Mouse (Mus musculus): ENCODE results near the gene Ccndbp1.
"Not testable (repeated sequence)": the region's sequence is repeated elsewhere in the genome, so short reads cannot be mapped to it uniquely, and the experiment has no call there.

The Ccndbp1 gene

DNA sequence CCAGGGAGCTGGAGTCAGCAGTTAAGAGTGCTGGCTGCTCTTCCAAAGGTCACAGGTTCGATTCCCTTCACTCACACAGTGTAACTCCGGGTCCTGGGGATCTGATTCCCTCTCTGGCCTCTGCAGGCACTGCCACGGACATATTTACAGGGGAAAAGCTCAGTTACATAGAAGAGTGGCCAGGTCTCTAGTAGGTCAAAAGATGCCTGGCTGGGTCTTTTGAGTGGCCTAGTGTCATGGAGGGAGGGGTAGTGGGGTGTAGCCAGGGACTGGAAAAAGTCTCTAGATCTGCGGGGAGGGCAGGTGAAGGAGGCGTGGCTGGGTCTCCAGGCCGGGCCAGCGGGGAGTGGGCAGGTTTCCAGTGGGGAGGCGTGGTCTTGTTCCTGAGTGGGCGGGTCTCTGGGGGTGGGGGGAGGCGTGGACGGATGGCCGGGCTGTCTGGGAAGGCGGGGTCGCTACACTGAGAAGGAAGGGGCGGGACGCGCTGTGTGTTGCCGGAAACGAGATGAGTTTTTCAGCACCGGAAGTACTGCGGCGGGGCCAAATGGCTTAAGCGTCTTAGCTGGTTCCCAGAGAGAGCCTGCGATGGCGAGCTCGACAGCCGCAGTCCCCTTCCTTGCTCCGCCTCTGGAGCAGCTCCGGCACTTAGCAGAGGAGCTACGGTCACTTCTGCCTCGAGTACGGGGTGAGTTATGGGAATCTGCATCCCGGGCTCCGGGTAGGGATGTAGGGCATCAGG lies at the start of gene Ccndbp1:
Gene Ccndbp1, plus strand, starts transcription at position 479 of the 739 bp plus-strand sequence.
- DNase-seq = peak; percentile 89

DNA sequence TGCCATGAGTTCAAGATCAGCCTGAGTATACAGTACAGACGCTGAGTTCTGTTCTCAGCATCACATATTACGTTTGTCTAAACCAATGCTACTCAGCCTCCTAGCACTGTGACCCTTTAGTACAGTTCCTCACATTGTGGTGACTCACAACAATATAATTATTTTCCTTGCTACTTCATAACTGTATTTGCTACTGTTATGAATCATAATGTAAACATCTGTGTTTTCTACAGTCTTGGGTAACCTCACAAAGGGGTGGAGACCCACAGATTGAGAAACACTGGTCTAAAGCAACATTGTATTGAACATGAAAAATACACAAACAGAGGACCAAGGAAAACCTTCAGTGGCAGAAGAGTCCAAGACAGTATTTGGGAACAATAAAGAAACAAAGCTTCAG lies 48.8 kb upstream of the Ccndbp1 start:
- DNase-seq = no peak

DNA sequence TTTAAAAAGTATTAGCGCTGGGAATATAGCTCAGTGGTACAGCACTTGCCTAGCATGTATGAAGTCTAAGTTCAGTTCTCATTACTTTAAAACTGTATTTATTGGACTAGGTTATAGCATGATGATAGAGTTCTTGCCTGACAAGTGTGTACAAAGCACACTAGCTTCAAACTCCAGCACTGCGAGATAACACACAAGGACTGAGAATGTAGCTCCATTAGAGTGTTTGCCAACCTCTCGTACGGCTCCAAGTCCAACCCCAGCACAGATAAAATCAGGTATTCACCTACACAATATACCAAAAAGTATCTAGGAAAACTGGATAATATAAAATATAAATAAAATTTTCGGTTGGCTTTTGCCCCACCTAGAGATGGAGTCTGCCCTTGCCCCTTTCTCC lies 48.4 kb upstream of the Ccndbp1 start:
- no peak for DNase-seq

DNA sequence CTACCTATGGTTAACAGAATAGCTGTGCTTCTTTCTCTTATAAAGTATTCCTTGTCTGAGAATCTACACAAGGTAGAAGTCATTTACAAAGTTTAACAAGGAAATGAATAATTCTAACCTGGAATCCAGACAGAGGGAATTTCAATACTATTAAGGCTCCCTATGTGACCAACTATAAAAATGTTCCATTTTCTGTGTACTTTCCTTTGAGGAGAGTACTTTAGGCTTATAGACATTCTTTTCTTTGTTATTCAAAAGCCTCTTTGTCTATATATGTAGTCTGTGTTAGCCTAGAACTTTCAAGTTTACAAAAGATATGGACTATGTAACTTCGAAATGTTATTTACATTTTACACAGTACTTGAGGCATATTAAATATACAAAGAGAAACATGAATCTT lies 47.9 kb upstream of the Ccndbp1 start:
- no peak for DNase-seq

DNA sequence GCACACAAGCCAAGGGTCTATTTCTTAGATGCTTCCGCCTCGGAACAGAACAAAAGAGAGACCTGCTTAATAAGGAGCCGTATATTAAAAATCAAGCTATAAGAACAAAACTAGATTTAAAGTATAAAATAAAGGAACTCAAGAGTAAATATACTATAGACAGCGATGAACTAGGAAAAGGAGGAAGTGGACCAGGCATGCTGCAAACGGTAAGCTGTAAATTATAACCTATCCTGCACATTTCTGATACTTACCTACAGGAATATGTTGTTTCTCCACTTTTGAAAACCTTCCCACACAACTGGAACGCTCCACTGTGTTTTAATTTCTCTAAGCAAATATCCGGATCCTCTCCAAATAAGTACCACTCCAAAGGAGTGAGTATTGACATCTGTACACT lies 45.1 kb upstream of the Ccndbp1 start:
- DNase-seq = no peak

DNA sequence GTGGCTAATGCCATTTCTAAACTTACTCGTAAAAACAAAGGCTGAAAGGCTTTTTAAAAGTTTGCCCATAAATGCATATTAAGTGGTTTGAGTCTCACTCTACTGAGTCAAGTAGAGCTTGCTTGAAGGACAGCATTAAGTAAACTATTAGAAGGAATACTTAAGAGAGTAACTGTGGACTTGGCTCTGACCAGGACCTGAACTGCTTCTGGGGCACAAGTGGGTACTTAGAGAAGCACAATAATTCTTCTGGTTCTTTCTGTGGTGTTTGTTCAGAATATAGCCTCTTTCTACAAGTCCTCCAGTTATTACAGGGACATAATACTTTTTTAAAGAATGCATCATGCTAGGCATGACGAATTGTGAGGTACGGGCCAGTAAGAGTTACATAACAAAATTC lies 42.7 kb upstream of the Ccndbp1 start:
- no peak for DNase-seq

DNA sequence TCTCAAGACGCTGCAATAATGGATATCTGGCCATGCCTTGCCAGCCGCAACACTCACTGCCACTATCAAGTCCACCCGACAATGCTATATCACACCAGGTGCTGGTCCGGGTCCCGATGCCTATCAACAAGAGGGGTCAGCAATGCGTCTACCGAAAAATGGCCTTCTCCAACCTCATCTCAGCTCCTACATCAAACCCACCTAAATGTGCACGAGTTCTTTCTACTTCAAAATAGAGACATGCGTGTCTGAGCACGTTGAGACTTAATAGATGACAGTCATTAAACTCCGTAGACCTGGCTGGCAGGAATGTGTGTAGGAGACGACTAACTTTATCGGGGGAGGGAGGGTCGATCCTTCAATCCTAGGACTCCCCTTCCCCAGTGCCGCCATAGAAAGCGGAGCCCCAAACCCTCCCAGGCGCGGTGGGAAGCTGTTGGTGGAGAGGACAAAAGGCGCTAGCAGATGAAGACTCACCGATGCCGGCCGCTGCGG lies 38.1 kb upstream of the Ccndbp1 start:
- no peak for DNase-seq

DNA sequence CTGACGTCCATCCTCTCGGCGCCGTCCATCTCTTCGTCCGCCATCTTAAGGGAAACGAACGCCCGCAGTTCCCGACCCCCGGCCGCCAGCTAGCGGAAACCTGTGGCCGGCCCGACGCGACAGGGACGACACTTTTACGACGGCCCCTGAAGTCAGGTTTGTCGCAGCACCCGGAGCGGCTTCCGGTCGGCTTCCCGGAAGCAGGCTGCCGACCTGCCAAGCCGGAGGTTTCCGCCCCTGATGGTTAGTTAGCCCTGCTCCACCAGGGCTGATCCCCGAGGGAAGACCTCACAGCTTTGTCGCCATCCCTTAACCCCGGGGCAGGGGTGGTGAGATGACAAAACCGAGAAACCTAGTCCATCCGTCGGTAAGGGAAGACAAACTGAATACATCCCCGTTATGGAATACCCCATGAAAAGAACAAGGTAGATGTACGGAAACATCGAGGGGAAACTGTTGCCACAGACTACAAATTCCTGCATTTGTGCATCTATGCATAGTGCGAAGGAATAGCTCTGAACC lies 37.6 kb upstream of the Ccndbp1 start, which contains the start of gene Ubr1:
Gene Ubr1, minus strand, starts transcription at position 157 of the 522 bp plus-strand sequence.
- DNase-seq = peak; percentile 87

DNA sequence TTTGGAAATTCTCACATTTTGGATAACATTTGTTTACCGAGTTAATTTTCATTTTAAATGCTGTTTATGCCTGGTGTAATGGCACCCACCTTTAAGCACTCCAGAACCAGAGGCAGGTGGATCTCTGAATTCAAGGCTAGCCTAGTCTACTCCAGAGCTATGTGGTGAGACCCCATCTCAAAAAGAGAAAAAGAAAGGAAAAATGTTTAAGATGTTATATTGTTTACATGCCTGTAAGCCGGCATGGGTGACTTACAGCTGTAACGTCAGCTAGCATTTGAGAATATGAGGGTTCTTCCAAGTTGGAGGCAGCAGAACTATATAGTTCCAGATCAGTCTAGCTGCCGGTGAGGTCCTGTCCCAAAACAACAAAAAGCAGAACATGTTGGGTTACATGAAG lies 36.4 kb upstream of the Ccndbp1 start:
- DNase-seq = no peak

DNA sequence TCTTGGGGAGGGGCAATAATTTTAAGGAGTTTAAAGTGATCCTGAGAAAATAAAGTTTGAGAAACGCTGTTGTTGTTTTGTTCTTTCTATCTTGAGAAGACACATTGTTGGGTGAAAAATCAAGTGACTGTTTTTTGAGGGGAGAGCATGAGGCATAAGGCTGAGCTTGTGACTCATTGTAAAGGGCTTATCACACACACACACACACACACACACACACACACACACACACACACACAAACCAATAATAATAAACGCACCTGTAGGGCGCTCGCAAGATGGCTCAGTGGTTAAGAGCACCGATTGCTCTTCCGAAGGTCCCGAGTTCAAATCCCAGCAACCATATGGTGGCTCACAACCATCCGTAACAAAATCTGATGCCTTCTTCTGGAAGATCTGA lies 35.9 kb upstream of the Ccndbp1 start:
- DNase-seq = not testable (repeated sequence)

DNA sequence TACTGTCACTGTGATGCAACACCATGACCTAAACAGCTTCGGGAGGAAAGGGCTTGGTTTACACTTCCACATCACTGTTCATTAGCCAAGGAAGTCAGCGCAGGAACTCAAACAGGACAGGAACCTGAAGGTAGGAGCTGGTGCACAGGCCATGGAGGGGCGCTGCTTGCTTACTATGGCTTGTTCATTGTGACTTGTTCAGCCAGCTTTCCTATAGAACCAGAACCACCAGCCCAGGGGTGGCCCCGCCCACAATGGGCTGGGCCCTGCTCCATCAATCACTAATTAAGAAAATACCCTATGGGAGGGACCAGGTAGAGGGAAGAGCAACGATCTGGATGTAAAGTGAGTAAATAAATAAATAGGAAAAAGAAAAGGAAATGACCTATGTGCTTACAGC lies 35.2 kb upstream of the Ccndbp1 start:
- no peak for DNase-seq

DNA sequence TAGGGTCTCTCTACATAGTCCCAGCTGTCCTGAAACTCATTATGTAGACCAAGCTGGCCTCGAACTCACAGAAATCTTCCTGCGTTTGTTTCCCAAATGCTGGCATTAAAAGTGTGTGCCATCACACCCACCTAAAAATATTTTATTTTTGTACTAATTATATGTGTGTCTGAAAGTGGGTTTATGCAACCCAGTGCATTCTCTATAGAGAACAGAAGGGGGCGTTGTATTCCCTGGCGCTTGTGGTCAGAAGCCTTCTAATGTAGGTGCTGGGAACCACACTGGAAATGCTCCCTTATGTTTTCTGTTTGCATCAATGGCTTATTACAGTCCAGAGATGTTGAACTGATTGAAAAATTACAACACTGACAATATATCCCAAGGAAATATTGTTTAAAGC lies 31.9 kb upstream of the Ccndbp1 start:
- no peak for DNase-seq

DNA sequence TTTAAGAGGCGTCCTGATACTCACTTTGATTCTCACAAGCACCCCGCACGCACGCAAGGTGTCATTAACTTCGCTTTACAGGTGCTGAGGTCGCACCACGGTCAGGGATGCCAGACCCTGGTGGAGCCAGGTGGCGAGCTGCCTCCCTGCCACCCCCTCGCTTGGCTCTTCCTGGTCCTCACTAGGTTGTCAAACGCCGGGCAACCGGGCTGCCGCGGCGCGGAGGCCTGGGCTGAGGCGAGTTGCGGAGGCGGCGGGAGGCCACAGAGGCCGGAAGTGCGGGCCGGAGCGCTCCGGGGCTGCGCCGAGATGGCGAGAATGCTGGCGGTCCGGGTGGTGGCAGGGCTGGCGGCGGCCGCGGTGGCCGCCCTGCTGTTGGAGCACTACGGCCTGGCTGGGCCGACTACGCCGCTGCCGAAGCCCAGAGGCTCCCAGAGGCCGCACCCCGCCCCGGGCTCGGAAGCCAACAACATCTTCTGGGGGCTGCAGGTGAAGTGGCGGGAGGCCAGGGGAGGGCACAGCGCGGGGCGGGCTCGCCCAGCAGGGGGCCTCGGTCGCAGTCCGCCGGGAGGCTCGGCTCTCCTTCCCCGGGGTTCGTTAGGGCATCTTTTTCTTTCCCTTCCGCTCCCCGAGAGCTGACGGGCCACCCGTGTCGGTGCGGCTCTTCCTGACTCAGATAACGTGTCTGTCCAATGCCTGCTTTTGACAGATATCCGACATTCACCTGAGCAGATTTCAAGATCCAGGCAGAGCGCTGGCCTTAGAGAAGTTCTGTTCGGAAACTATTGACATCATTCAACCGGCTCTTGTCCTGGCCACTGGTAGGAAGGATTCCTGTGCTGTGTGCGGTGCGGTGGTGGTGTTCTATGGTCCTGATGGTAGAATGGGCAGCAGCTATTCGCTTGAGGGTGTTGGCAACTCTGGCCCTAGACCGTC lies 30.9 kb upstream of the Ccndbp1 start, which contains the start of gene Tmem62:
Gene Tmem62, plus strand, starts transcription at position 28 of the 936 bp plus-strand sequence.
- peak; percentile 84 for DNase-seq

DNA sequence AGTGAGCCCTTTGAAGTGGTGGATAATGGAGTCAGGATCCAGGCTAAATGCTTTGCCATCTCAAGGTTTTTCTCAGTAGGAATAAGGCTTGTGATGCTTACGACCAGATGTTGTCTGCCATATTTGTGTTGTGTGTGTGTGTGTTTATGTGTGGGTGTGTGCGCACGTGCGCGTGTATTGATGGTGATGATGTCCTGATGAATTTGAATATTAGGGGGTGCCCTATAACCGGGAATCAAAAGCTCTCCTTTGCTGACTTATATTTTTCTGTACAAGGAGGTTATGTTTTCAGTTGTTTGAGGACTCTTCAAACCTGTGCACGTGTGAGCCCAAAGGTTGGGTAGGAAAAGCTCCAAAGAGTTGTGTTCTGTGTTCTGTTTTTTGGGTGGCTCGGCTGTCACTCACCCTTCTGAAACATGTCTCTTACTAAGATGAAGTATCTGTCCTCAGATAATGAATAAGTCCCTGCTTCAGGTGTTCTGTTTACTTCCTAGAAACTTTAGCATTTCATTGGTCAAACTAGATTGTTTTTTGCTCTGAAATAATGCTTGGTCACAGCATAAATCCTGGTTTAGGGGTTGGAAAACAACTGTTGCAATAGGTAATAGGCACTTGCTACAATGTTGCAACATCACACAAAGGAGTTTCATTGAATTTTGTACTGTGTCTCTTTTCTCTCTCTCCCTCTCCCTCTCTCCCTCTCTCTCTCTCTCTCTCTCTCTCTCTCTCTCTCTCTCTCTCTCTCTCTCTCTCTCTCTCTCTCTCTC lies 30.1 kb upstream of the Ccndbp1 start:
- no peak for DNase-seq

DNA sequence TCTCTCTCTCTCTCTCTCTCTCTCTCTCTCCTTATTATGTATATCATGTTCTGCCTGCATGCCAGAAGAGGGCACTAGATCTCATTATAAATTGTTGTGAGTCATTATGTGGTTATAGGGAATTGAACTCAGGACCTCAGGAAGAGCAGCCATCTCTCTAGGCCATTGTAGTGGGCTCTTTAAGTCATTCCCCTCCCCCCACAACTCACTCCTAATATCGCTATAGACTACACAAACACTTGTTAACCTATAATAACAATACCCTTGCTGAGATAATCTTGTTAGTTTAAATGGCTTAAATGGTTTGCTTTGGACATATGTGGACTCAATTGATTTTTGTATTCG lies 29.5 kb upstream of the Ccndbp1 start:
- DNase-seq = no peak

DNA sequence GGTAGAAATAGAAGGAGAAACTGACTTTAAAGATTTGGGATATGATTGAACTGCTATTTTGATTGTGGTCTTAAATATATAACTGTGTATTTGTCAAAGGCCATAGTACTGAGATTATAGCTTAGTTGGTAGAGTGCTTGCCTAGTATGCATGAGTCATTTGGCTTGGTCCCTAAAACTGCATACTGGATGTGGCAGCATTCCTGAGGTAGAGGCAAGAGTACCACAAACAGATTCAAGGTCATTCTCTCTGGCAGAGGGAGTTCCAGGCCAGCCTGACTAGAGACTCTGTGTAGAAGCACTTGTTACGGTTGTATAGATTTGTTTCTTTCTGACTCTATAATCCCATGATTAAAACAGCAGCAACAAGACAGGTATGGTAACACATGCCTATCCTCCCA lies 28.4 kb upstream of the Ccndbp1 start:
- no peak for DNase-seq

DNA sequence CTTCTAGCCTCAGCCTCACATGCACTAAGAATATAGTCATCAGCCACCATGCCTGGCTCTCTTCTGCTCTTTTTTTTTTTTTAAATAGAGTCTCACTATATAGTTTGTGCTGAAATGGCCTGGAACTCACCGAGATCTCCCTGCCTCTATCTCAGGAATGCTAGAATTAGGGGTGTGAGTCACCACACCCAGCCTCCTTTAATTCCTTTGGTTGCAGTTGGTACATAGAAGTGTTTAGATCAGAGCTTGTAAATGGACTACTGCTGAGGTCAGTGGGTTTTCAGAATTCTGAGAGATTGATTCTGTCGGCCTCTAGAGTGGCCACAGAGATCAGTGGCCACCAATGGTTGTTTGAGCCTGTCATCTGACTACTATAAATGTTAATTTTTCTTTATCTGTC lies 27.3 kb upstream of the Ccndbp1 start:
- DNase-seq = no peak

DNA sequence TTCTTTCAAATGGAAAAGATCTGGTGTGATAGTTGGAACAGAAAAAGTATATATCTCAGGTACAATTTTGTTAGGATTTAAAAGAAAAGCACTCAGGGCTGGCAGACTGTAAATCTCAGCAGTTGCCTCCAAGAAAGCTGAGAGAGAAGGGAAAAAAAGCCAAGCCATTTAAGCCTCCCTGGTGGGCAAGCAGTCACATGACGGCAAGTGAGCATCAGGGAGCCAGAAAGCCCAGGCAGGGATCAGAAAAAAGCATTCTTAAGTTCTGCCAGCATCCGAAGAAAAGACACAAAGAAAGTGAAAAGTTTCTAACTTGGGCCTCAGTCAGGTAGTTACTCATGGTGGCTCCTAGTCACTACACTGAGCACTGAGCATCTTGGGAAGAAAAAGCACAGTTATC lies 24.6 kb upstream of the Ccndbp1 start:
- no peak for DNase-seq

DNA sequence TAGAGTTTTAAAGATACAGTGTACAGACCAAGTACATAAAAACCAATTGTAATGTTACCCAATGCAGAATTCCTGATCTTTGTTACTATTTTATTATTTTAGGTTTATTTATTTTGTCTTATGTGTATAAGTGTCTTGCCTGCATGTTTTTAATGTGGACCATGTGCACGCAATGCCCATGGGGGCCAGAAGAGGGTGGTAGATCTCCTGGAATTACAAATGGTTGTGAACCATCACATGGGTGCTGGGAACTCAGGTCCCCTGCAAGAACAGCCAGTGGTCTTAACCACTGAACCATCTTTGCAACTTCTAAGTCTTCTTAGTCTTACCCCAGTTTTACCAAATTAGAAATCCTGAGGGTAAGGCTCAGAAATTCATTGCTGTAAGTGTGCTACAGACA lies 23.0 kb upstream of the Ccndbp1 start:
- DNase-seq = peak; percentile 20

DNA sequence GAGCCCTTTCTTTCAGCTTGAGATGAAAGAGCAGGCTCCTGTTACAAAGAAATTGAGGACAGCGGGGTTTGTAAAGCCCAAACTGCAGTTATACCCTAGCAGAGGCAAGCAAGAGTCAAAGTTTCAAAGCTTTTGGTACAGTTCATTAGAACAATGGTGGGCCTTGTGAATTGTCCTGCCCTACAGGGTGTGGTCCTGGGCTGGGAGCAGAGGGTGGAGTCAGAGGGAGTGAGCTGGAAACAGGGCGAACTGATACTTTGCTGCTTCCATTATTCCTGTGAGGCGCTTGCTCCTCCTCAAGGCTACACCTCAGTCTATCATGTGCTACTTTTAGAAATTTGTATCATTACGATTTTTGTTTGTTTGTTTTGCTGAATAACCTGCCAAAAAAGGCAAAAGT lies 17.0 kb upstream of the Ccndbp1 start:
- no peak for DNase-seq

DNA sequence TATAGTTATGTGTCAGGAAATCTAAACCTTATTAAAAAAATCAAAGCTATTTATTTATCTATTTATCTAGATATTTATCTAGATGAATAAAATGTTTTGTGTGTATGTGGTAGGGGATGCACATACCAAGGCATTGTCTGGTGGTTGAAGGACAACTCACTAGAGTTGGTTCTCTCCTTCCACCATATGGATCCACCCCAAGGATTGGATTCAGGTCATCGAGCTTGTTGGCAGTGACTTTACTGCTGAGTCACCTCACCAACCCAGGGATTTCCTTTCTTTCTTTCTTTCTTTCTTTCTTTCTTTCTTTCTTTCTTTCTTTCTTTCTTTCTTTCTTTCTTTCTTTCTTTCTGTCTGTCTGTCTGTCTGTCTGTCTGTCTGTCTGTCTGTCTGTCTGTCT lies 11.6 kb upstream of the Ccndbp1 start:
- not testable (repeated sequence) for DNase-seq

DNA sequence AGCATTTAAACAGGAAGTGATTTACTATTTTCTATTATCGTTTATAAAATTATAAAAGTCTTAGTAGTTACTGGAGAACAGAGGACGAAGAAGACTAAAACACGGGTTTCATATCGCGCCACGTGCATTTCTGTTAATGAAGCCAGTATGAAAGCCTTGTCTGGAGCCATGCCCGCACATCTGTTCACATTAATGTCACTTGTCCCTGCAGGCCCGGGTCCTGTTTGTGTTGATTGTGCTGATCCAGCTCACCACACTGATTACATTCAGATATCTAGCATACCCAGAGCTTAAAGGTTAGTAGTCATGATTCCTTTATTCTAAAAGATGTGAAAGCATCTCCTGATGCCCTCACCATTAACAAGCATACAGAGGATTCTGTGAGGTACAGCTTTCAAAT lies 9.3 kb upstream of the Ccndbp1 start:
- no peak for DNase-seq

DNA sequence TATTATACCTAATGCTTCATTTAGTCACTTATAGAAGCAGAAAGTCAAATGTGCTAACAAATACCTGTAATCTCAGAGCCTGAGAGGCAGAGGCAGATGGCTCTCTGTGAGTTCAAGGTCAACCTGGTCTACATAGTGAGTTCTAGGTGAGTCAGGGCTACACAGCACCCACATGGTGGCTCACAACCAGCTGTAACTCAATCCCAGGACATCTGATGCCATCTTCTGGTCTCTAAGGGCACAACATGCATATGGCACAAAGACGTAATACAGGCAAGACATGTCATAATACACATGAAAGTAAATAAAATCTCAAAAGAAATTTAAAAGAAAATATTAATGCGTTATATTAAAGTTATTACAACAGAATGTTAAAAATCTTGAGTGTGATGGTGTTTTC lies 4.6 kb upstream of the Ccndbp1 start:
- DNase-seq = peak; percentile 6
